Mouse (Mus musculus): ENCODE results near the gene Arhgap35.
"Not testable (repeated sequence)": the region's sequence is repeated elsewhere in the genome, so short reads cannot be mapped to it uniquely, and the experiment has no call there.

Gene Arhgap35

GRCm38 (mm10) chr7:16614888-16615715, at the start of gene Arhgap35:
Gene Arhgap35, minus strand, starts transcription at chr7:16614993.
- peak; percentile 94 for DNase-seq

- DNase-seq, result no peak
Measured at GRCm38 (mm10) chr7:16644260-16644659, 29.5 kb upstream of the Arhgap35 start.

GRCm38 (mm10) chr7:16643106-16643505, 28.3 kb upstream of the Arhgap35 start:
- not testable (repeated sequence) for DNase-seq

GRCm38 (mm10) chr7:16639028-16639427, 24.2 kb upstream of the Arhgap35 start:
- DNase-seq, result no peak

GRCm38 (mm10) chr7:16635116-16635515, 20.3 kb upstream of the Arhgap35 start:
- no peak for DNase-seq

- DNase-seq, result peak; percentile 16
Measured at GRCm38 (mm10) chr7:16633913-16634312, 19.1 kb upstream of the Arhgap35 start.

GRCm38 (mm10) chr7:16631932-16632331, 17.1 kb upstream of the Arhgap35 start:
- DNase-seq, result no peak

GRCm38 (mm10) chr7:16631025-16631424, 16.2 kb upstream of the Arhgap35 start:
- no peak for DNase-seq

GRCm38 (mm10) chr7:16629598-16630296, 15.0 kb upstream of the Arhgap35 start:
- DNase-seq, result peak; percentile 34

GRCm38 (mm10) chr7:16628096-16628771, 13.4 kb upstream of the Arhgap35 start:
- peak; percentile 64 for DNase-seq

GRCm38 (mm10) chr7:16623687-16624086, 8.9 kb upstream of the Arhgap35 start:
- DNase-seq, result peak; percentile 24

- no peak for DNase-seq
Measured at GRCm38 (mm10) chr7:16623131-16623530, 8.3 kb upstream of the Arhgap35 start.

- no peak for DNase-seq
Measured at GRCm38 (mm10) chr7:16621066-16621622, 6.4 kb upstream of the Arhgap35 start.

- DNase-seq, result peak; percentile 62
Measured at GRCm38 (mm10) chr7:16618661-16619211, 3.9 kb upstream of the Arhgap35 start.

GRCm38 (mm10) chr7:16617045-16617444, 2.3 kb upstream of the Arhgap35 start:
- DNase-seq, result peak; percentile 42

GRCm38 (mm10) chr7:16614171-16614887, 464 bp downstream of the Arhgap35 start:
- DNase-seq, result peak; percentile 82

- DNase-seq, result no peak
Measured at GRCm38 (mm10) chr7:16613461-16614170, 1.2 kb downstream of the Arhgap35 start.

GRCm38 (mm10) chr7:16610345-16610744, 4.4 kb downstream of the Arhgap35 start:
- no peak for DNase-seq

GRCm38 (mm10) chr7:16608961-16609360, 5.8 kb downstream of the Arhgap35 start:
- DNase-seq, result no peak

GRCm38 (mm10) chr7:16608046-16608445, 6.7 kb downstream of the Arhgap35 start:
- DNase-seq, result no peak

- DNase-seq, result not testable (repeated sequence)
Measured at GRCm38 (mm10) chr7:16606808-16607207, 8.0 kb downstream of the Arhgap35 start.

Data from liver (tissue).